Mouse (Mus musculus): ENCODE measurements around the gene Lpin1.

GRCm38 (mm10) chr12:16600374-16600773 lies 10.4 kb downstream of the Lpin1 start:
- no peak for TF ChIP-seq MYOD1 (IDR thresholded peaks at IDR 0.05; ENCODE audit: control insufficient read depth, insufficient read length, low read depth)
- TF ChIP-seq MAX (IDR thresholded peaks at IDR 0.05): no peak
- no peak for TF ChIP-seq CTCF (IDR thresholded peaks at IDR 0.05; ENCODE audit: control insufficient read depth, insufficient read depth, insufficient read length)

Measured in C2C12 (cell line).